7 mouse cellular contexts compared by ENCODE assay signal in the genomic region with DNA sequence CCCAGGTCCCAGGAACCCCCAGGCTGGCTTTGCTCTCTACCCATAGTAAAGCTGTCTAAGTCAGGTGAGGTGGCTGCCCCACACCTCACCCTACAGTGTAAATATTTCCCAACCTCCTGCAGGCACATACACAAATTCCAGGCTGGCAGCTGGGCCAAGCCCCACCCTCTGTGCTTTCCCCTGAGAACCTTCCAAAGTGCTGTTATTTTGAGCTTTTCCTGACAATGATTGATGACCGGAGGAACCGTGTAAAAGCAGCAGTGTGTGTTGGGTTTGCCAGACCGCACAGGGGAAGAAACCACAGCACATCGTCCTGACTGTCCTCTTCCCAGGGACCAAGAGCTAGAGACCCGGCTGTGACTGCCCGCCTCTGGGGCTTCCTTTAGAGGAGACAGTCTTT. TPM values are rescaled to one million over a fixed set of nuclear protein-coding genes. Genes with fewer than 3 reads are reported as not detected.
DNase-seq lines count a peak whose midpoint lies in the region; ATAC-seq lines count a peak whose summit lies in the region.

TSS of gene Depp1 (plus strand) at position 204 of the 400 bp plus-strand sequence.

- 38% methylated on average over 6 of the region's 6 CpGs for WGBS in hindbrain, embryonic 16.5 days
- WGBS in liver, embryonic 12.5 days (ENCODE audit: insufficient replicate concordance), result 12% methylated on average over 6 of the region's 6 CpGs

- H3K27me3 ChIP-seq in hindbrain, embryonic 16.5 days (replicated peaks; ENCODE audit: control insufficient read depth, insufficient read depth, low read length), result no peaks in the 10 kb centered on the region
- no peaks in the 10 kb centered on the region for H3K27me3 ChIP-seq in liver, embryonic 12.5 days (replicated peaks)

- no peak within 1 kb of the TSS for H3K9ac ChIP-seq in hindbrain, embryonic 16.5 days (ENCODE audit: low read depth, low read length)
- no peak within 1 kb of the TSS for H3K9ac ChIP-seq in liver, embryonic 12.5 days

- no peaks in the 10 kb centered on the region for H3K36me3 ChIP-seq in hindbrain, embryonic 16.5 days (ENCODE audit: control insufficient read depth, insufficient read depth, low read length)
- H3K36me3 ChIP-seq in liver, embryonic 12.5 days, result no peaks in the 10 kb centered on the region

- DNase-seq in adrenal gland, postnatal 25 days, result peak; percentile 41
- peak; percentile 75 for DNase-seq in gastrocnemius, postnatal 25 days
- peak; percentile 75 for DNase-seq in urinary bladder, postnatal 14 days (ENCODE audit: low spot score)
- DNase-seq in natural killer cell, adult 2 months (ENCODE audit: low spot score in 2 of 2), result no peak
- DNase-seq in left cerebral cortex, postnatal 14 days (ENCODE audit: low spot score in 2 of 2), result no peak

- ATAC-seq in hindbrain, embryonic 16.5 days, result peak; percentile 53
- peak; percentile 65 for ATAC-seq in liver, embryonic 12.5 days

- intact Hi-C loops in left cerebral cortex, postnatal 14 days (cut with DNase I), result loop anchor here (5.0 kb wide), 3 partner anchors 47 to 1177 kb away; no protein-coding TSS in a partner anchor

- no peak within 1 kb of the TSS for H3K4me2 ChIP-seq in hindbrain, embryonic 16.5 days (ENCODE audit: low read length)
- H3K4me2 ChIP-seq in liver, embryonic 12.5 days, result peak within 1 kb of the TSS; percentile 10

- H3K4me1 ChIP-seq in hindbrain, embryonic 16.5 days (ENCODE audit: control insufficient read depth, insufficient read depth, low read depth, low read length), result peaks cover 3% of the 10 kb centered on the region
- peaks cover 16% of the 10 kb centered on the region for H3K4me1 ChIP-seq in liver, embryonic 12.5 days

- H3K4me3 ChIP-seq in hindbrain, embryonic 16.5 days (ENCODE audit: low read length), result no peak within 1 kb of the TSS
- peak within 1 kb of the TSS; percentile 4 for H3K4me3 ChIP-seq in liver, embryonic 12.5 days

- no peaks in the 10 kb centered on the region for H3K9me3 ChIP-seq in hindbrain, embryonic 16.5 days (ENCODE audit: control insufficient read depth, low read length)
- no peaks in the 10 kb centered on the region for H3K9me3 ChIP-seq in liver, embryonic 12.5 days (replicated peaks)

- no peak within 1 kb of the TSS for H3K27ac ChIP-seq in hindbrain, embryonic 16.5 days (ENCODE audit: low read depth, low read length)
- H3K27ac ChIP-seq in liver, embryonic 12.5 days, result peak within 1 kb of the TSS; percentile 28; the same call in 1 of the 2 replicates

RNA-seq across cellular contexts. Expression of gene Depp1, which starts in this region (rescaled TPM):
- 3.6 and 4.7 TPM in 2 replicates for total RNA-seq in adrenal gland, postnatal 25 days (2021)
- 1 to 10 TPM; 1.5 to 7.2 TPM for total RNA-seq in gastrocnemius, postnatal 25 days (2021)
- polyA plus RNA-seq in hindbrain, embryonic 16.5 days (2015; fragmentation: Nextera tagmentation; extraction: Ambion mirVana), result 11.4 and 17.6 TPM in 2 replicates
- 2.2 and 3.3 TPM in 2 replicates for polyA plus RNA-seq in liver, embryonic 12.5 days (2016; fragmentation: Nextera tagmentation; extraction: Ambion mirVana)
- total RNA-seq in left cerebral cortex, postnatal 14 days (2021), result 10 to 100 TPM in 1 of 2 experiments, 1 to 10 TPM in 1; 2.5 to 12.4 TPM

Comparison
In these comparisons a context has a peak if more than half of its experiments do, and no peak if none do; other contexts are left out.
1. DNase-seq: peak in adrenal gland, postnatal 25 days (single experiment), gastrocnemius, postnatal 25 days (single experiment) and urinary bladder, postnatal 14 days (single experiment); none in natural killer cell, adult 2 months (0 of 2) and left cerebral cortex, postnatal 14 days (0 of 2).